In the genomic region with DNA sequence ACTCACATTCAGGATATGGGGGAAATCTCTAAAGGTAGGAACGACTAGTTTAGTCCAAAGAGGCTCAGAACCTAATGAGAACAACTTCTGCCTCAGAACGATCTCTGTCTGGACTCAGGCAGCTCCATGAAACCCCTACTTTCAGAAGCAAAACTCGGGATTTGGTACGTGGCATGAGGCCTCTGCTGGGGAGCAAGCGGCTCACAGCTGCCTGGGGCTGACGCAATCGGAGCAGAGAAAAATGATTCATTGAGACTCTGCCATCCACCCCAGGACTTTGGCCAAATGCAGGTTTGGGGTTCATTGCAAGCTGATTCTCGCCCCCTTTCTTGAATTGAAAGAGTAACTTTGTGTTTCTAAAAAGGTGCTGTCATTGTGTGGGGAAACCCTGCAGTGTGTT, we compare ENCODE assay signal across 17 mouse cellular contexts. TPM values are rescaled to one million over a fixed set of nuclear protein-coding genes. Genes with fewer than 3 reads are reported as not detected.
DNase-seq lines count a peak whose midpoint lies in the region; TF ChIP-seq lines count a peak whose summit lies in the region.
"Had no signal": no experiment of that assay in that cellular context is flagged by ENCODE, and none has a peak within 500 bp of the region (broad histone marks: within the 10 kb centered on the region; RNA-seq: fewer than 3 reads in every experiment).

No protein-coding gene starts in this region.

- H3K4me3 ChIP-seq in layer of hippocampus, adult 2 months, result no peak overlapping the region
- H3K4me3 ChIP-seq: heart, adult 2 months; hindbrain, embryonic 13.5 days; intestine, embryonic 15.5 days; midbrain, embryonic 13.5 days had no signal

- 0 out of 2 replicates have a peak overlapping the region, but pooled peaks have one; percentile 28 for H3K27ac ChIP-seq in layer of hippocampus, adult 2 months
- H3K27ac ChIP-seq: heart, adult 2 months; hindbrain, embryonic 13.5 days; intestine, embryonic 15.5 days; kidney, postnatal 0 days; midbrain, embryonic 13.5 days had no signal

- no peak for DNase-seq in layer of hippocampus, adult 2 months (ENCODE audit: low spot score in 2 of 2)
- DNase-seq in layer of hippocampus, postnatal 14 days (ENCODE audit: low spot score in 2 of 2), result no peak
- DNase-seq in 3134 (ENCODE audit: extremely low read depth, insufficient read length, low spot score), result peak; percentile 56
- peak; percentile 94 for DNase-seq in NIH3T3 (ENCODE audit: low read depth)
- DNase-seq in fibroblast of lung, adult 2 months (ENCODE audit: low read depth), result peak; percentile 72
- no peak for DNase-seq in spleen, postnatal 4 days (ENCODE audit: low spot score in 2 of 2)
- no peak for DNase-seq in spleen, postnatal 14 days (ENCODE audit: low spot score in 2 of 2)
- no peak for DNase-seq in kidney, postnatal 10 days
- DNase-seq: cerebellum, adult 9-11 months; liver, postnatal 0 days; right cerebral cortex, adult 18-20 months; thymus, adult 18-20 months had no signal

- no peak for TF ChIP-seq CTCF in layer of hippocampus, adult 2 months (conservative IDR thresholded peaks at IDR 0.05)

RNA-seq across cellular contexts. Expression of a gene that starts 49.1 kb away (rescaled TPM):
- 10 to 100 TPM; 57.4 to 69.3 TPM for total RNA-seq in layer of hippocampus, adult 2 months (2021)
- 10 to 100 TPM; 47.2 to 52.5 TPM for total RNA-seq in layer of hippocampus, postnatal 14 days (2021)

Comparison
In these comparisons a context has a peak if more than half of its experiments do, and no peak if none do; other contexts are left out.
1. DNase-seq: peak in 3134 (single experiment), NIH3T3 (single experiment) and fibroblast of lung, adult 2 months (single experiment); none in layer of hippocampus, adult 2 months (0 of 2), layer of hippocampus, postnatal 14 days (0 of 2), spleen, postnatal 4 days (0 of 2), spleen, postnatal 14 days (0 of 2) and kidney, postnatal 10 days (single experiment).